ENCODE assay signal across 8 mouse cellular contexts in genomic region chrX:13280037-13280408, GRCm38 (mm10). TPM values are rescaled to one million over a fixed set of nuclear protein-coding genes. Genes with fewer than 3 reads are reported as not detected.
A peak's percentile ranks its signal among the peaks of the same experiment; 100 is the strongest.
DNase-seq lines count a peak whose midpoint lies in the region; ATAC-seq and TF ChIP-seq lines count a peak whose summit lies in the region.

No protein-coding gene starts in this region.

- peak overlapping the region; percentile 65 for H3K4me2 ChIP-seq in neural tube, embryonic 11.5 days (ENCODE audit: low read depth)
- H3K4me2 ChIP-seq in hindbrain, embryonic 11.5 days (replicated peaks; ENCODE audit: low read depth, low read length) = peak overlapping the region; percentile 55
- peak overlapping the region; percentile 81 for H3K4me2 ChIP-seq in liver, embryonic 11.5 days

- peak; percentile 28; the same call in 1 of the 2 replicates for ATAC-seq in neural tube, embryonic 11.5 days (ENCODE audit: insufficient read depth, low FRiP score, low TSS enrichment)
- peak; percentile 5; the same call in 1 of the 2 replicates for ATAC-seq in hindbrain, embryonic 11.5 days (ENCODE audit: low FRiP score)
- ATAC-seq in liver, embryonic 11.5 days (replicated peaks; ENCODE audit: low FRiP score) = no peak
- no peak for ATAC-seq in inflammation-experienced regulatory T-cells, adult 6 months

- H3K9me3 ChIP-seq in neural tube, embryonic 11.5 days (ENCODE audit: control insufficient read depth, low read length) = no peaks in the 10 kb centered on the region
- H3K9me3 ChIP-seq in hindbrain, embryonic 11.5 days (ENCODE audit: control insufficient read depth, low read length) = no peaks in the 10 kb centered on the region
- no peaks in the 10 kb centered on the region for H3K9me3 ChIP-seq in liver, embryonic 11.5 days (ENCODE audit: control insufficient read depth, low read length)

- no peaks in the 10 kb centered on the region for H3K36me3 ChIP-seq in neural tube, embryonic 11.5 days (ENCODE audit: control insufficient read depth, insufficient read depth, low read length)
- no peaks in the 10 kb centered on the region for H3K36me3 ChIP-seq in hindbrain, embryonic 11.5 days (ENCODE audit: control insufficient read depth, insufficient read depth, low read length)
- 0 out of 2 replicates have a peak, but pooled peaks cover 3% of the 10 kb centered on the region for H3K36me3 ChIP-seq in liver, embryonic 11.5 days (ENCODE audit: control insufficient read depth, insufficient read depth, low read length)

- DNase-seq in neural tube, embryonic 11.5 days (ENCODE audit: low spot score) = peak; percentile 73
- DNase-seq in neural tube, embryonic 10.5 days (ENCODE audit: extremely low spot score, low spot score) = no peak
- no peak for DNase-seq in hindbrain, embryonic 11.5 days (ENCODE audit: low spot score)
- no peak for DNase-seq in liver, embryonic 11.5 days (ENCODE audit: low spot score)
- DNase-seq in right cerebral cortex, postnatal 10 days (ENCODE audit: low spot score in 2 of 2) = peak; percentile 43 to 59

- 5% methylated on average over 14 of the region's 14 CpGs for WGBS in neural tube, embryonic 11.5 days
- 6% methylated on average over 13 of the region's 14 CpGs for WGBS in hindbrain, embryonic 11.5 days
- 8% methylated on average over 14 of the region's 14 CpGs for WGBS in liver, embryonic 11.5 days

- H3K9ac ChIP-seq in neural tube, embryonic 11.5 days (ENCODE audit: low read length) = peak overlapping the region; percentile 99
- H3K9ac ChIP-seq in hindbrain, embryonic 11.5 days (ENCODE audit: low read depth, low read length) = peak overlapping the region; percentile 89
- peak overlapping the region; percentile 99 for H3K9ac ChIP-seq in liver, embryonic 11.5 days (ENCODE audit: low read depth, low read length)

- TF ChIP-seq CTCF in bone marrow macrophage, adult 2 months (IDR thresholded peaks at IDR 0.05; ENCODE audit: low read depth, low read length) = no peak
- TF ChIP-seq CTCF in embryonic fibroblast, embryonic 13.5 days (IDR thresholded peaks at IDR 0.05; ENCODE audit: borderline replicate concordance, insufficient read depth, low read length) = no peak

- no peak for TF ChIP-seq POLR2A in bone marrow macrophage, adult 2 months (IDR thresholded peaks at IDR 0.05; ENCODE audit: borderline replicate concordance, low read depth, low read length)
- TF ChIP-seq POLR2A in embryonic fibroblast, embryonic 13.5 days (IDR thresholded peaks at IDR 0.05; ENCODE audit: low read depth, low read length) = no peak

- peak overlapping the region; percentile 98 for H3K27ac ChIP-seq in neural tube, embryonic 11.5 days (ENCODE audit: low read depth, low read length)
- peak overlapping the region; percentile 93 for H3K27ac ChIP-seq in bone marrow macrophage, adult 2 months (ENCODE audit: insufficient read depth, low read depth, low read length)
- H3K27ac ChIP-seq in embryonic fibroblast, embryonic 13.5 days (ENCODE audit: insufficient read depth, low read length) = peak overlapping the region; percentile 67
- peak overlapping the region; percentile 92 for H3K27ac ChIP-seq in hindbrain, embryonic 11.5 days (ENCODE audit: low read depth, low read length)
- peak overlapping the region; percentile 97 for H3K27ac ChIP-seq in liver, embryonic 11.5 days (ENCODE audit: low read depth, low read length)

- peaks cover 5% of the 10 kb centered on the region; the same call in 1 of the 2 replicates for H3K4me1 ChIP-seq in neural tube, embryonic 11.5 days (ENCODE audit: control insufficient read depth, insufficient read depth, low read length)
- H3K4me1 ChIP-seq in bone marrow macrophage, adult 2 months (ENCODE audit: control insufficient read depth, insufficient read depth, low read length) = no peaks in the 10 kb centered on the region
- H3K4me1 ChIP-seq in embryonic fibroblast, embryonic 13.5 days (ENCODE audit: control insufficient read depth, insufficient read depth, low read length) = no peaks in the 10 kb centered on the region
- H3K4me1 ChIP-seq in hindbrain, embryonic 11.5 days (replicated peaks; ENCODE audit: control insufficient read depth, insufficient read depth, low read length) = no peaks in the 10 kb centered on the region
- H3K4me1 ChIP-seq in liver, embryonic 11.5 days (replicated peaks; ENCODE audit: control insufficient read depth, insufficient read depth, low read length) = peaks cover 7% of the 10 kb centered on the region; the same call in 1 of the 2 replicates

- H3K27me3 ChIP-seq in neural tube, embryonic 11.5 days (ENCODE audit: control insufficient read depth, insufficient read depth, low read length) = no peaks in the 10 kb centered on the region
- H3K27me3 ChIP-seq in hindbrain, embryonic 11.5 days (ENCODE audit: control insufficient read depth, insufficient read depth, low read length) = no peaks in the 10 kb centered on the region; the same call in 1 of the 2 replicates
- H3K27me3 ChIP-seq in liver, embryonic 11.5 days (replicated peaks; ENCODE audit: control insufficient read depth, insufficient read depth, low read length) = 0 out of 2 replicates have a peak, but pooled peaks cover 2% of the 10 kb centered on the region

- peak overlapping the region; percentile 74 for H3K4me3 ChIP-seq in neural tube, embryonic 11.5 days (ENCODE audit: low read depth, low read length)
- H3K4me3 ChIP-seq in bone marrow macrophage, adult 2 months (ENCODE audit: insufficient read depth, low read length) = peak overlapping the region; percentile 93
- H3K4me3 ChIP-seq in embryonic fibroblast, embryonic 13.5 days (ENCODE audit: insufficient read depth, low read length) = peak overlapping the region; percentile 82
- peak overlapping the region; percentile 62 for H3K4me3 ChIP-seq in hindbrain, embryonic 11.5 days (ENCODE audit: low read depth, low read length)
- H3K4me3 ChIP-seq in liver, embryonic 11.5 days (ENCODE audit: low read depth, low read length) = peak overlapping the region; percentile 89

RNA-seq across cellular contexts. Expression of gene Ddx3x, which starts 0.7 kb away (rescaled TPM):
- 186 and 187 TPM in 2 replicates for polyA plus RNA-seq in neural tube, embryonic 11.5 days (2014; fragmentation: Nextera tagmentation; extraction: Ambion mirVana)
- polyA plus RNA-seq in bone marrow macrophage, adult 2 months (2012; ENCODE audit: insufficient read depth, insufficient read length, missing spikeins) = 193 and 212 TPM in 2 replicates
- 266 and 340 TPM in 2 replicates for polyA plus RNA-seq in embryonic fibroblast, embryonic 13.5 days (2011; ENCODE audit: insufficient read length, low read depth, missing spikeins)
- 177 and 200 TPM in 2 replicates for polyA plus RNA-seq in hindbrain, embryonic 11.5 days (2014; fragmentation: Nextera tagmentation; extraction: Ambion mirVana)
- polyA plus RNA-seq in liver, embryonic 11.5 days (2014; fragmentation: Nextera tagmentation; extraction: Ambion mirVana) = 136 and 150 TPM in 2 replicates
- polyA plus RNA-seq in inflammation-experienced regulatory T-cells, adult 6 months (2017; shearing (Covaris generic)) = 10 to 100 TPM; 34.9 to 48.8 (median 37.7) TPM

Comparison
In these comparisons a context has a peak if more than half of its experiments do, and no peak if none do; other contexts are left out.
1. DNase-seq: peak in neural tube, embryonic 11.5 days (single experiment) and right cerebral cortex, postnatal 10 days (2 of 2); none in neural tube, embryonic 10.5 days (single experiment), hindbrain, embryonic 11.5 days (single experiment) and liver, embryonic 11.5 days (single experiment).
2. ATAC-seq: peak in neural tube, embryonic 11.5 days (single experiment) and hindbrain, embryonic 11.5 days (single experiment); none in liver, embryonic 11.5 days (single experiment) and inflammation-experienced regulatory T-cells, adult 6 months (single experiment).
3. Peak in every context shown above with its lines, with median percentiles within 50 percentile points of each other: H3K27ac ChIP-seq, H3K4me2 ChIP-seq, H3K4me3 ChIP-seq and H3K9ac ChIP-seq.